Mouse (Mus musculus) 3134 (cell line): Measurements from ENCODE around the gene Aqp12.

ENCODE experiments used
- DNase-seq: peaks from one replicate; pipeline ENCODE4 v3.0.0-alpha.2; 2011; ENCODE audit warnings: low spot score; ENCODE audit not compliant: insufficient read length; ENCODE audit errors: extremely low read depth

Aqp12 gene

DNA sequence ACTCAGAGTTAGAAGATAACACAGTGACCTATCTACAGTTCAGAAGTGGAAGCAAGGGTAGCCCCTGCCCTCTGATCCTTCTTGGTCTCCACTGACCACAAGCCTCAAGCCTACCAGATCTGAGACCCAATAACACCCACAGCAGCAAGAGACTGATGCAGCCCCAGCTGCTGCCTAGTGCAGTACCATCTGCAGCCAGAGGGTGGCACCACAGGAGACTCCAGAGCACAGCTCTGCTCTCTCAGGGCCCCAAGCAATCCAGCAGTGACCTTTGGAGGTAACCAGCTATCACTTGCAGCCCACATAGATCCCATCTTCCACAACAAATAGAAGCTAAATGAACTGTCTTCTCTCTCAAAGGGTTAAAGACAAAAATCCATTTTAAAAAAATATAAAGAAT is 8.3 kb downstream of the Aqp12 start:
- no peak for DNase-seq

GRCm38 (mm10) chr1:93015136-93015535 is 9.0 kb downstream of the Aqp12 start:
- no peak for DNase-seq

DNA sequence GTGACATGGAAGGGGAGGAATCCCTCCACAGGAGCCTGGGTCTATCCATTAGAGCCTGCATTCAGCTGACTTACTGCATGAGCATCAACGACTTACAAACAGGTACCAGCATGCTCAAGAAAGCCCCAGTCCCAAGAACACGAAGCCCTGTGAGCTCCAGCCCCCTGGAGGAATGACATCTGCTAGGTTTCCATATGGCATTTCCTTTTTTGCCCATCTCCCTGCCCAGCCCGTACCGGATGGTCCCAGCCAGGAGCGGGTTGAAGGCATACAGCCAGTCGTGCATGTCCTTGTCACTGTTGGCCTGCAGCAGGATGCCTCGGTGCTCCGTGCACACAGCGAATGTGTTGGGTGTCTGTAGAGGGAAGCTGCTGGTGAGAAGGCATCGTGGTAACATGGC is 12.6 kb downstream of the Aqp12 start:
- DNase-seq, result no peak

GRCm38 (mm10) chr1:93020602-93021001 is 14.5 kb downstream of the Aqp12 start:
- DNase-seq, result no peak

DNA sequence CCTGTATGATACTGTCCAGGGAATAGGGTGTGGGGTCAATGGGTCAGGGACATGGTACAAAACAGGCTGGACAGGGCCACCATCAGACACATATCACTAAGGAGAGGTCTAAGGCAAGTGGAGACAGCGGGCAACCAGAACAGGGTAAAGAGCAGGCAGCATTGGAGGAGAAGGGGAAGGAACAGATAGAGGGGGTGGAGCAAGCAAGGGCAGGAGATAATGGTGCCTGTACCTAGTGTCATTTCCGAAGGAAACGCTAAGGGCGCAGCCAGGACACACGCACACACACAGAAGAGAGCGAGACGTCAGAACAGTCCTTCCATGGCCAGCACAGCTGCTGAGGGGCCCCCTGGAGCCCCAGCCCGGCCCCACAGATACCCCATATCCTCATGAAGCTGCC is 20.5 kb downstream of the Aqp12 start:
- no peak for DNase-seq

GRCm38 (mm10) chr1:93029387-93029786 is 23.3 kb downstream of the Aqp12 start:
- DNase-seq, result no peak

DNA sequence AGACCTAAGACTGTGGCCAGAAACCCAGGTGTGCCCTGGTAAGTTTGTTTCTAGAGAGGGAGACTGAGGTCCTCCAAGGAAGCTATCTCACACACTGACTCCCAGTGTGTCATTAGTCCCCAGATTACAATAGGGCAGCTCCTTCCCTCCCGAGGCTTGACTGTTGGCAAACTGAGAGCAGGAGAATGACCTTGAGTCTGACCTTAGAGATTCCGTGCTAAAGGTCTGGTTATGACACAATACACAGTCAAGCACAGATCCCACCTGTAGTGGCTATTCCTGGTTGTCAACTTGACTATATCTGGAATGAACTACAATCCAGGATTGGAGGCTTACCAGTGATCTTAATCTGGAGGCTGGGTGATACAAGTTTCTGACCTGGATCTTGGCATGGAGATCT is 23.9 kb downstream of the Aqp12 start:
- DNase-seq, result no peak

DNA sequence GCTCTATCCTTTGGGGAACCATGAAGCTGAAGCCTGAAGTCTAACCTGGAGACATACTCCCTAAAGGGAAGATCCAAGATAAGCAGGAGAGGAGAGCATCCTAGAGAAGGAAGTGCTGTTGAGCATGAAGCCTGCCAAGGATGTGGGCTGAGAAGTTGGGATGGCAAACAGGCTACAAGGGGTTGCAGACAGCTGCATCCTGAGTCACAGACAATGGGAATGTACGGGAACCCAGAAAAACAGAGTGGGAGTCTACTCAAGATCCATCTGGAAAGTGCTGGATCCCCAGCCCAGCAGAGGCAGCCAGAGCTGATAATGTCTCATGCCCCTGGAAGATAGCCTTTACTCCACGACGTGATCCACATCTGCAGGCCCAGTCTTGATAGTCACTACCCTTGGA is 25.1 kb downstream of the Aqp12 start:
- no peak for DNase-seq

GRCm38 (mm10) chr1:93033989-93034388 is 27.9 kb downstream of the Aqp12 start:
- DNase-seq, result no peak

DNA sequence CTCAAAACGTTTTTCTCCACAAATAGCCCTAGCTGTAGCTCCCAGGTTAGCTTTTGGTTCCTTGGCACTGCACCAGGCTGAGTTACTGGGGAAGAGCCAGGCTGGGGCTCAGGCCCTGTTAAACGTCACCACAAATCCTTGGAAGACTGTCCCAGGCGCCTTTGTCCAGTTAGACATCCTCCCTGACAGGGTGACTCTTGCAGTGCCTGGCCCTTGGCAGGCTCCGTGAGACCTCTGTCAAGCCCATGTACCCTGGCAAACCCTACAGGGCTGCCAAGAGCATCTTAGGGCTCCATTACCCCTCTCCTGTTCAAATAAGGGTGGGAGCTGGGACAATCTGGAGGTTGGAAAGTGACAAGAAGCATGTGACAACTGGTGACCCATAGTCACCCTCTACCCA is 29.8 kb downstream of the Aqp12 start:
- DNase-seq, result no peak

- DNase-seq, result no peak
These were observed 40.1 kb downstream of the Aqp12 start for GRCm38 (mm10) chr1:93046153-93046789.

GRCm38 (mm10) chr1:93050071-93050470 is 43.9 kb downstream of the Aqp12 start:
- no peak for DNase-seq

DNA sequence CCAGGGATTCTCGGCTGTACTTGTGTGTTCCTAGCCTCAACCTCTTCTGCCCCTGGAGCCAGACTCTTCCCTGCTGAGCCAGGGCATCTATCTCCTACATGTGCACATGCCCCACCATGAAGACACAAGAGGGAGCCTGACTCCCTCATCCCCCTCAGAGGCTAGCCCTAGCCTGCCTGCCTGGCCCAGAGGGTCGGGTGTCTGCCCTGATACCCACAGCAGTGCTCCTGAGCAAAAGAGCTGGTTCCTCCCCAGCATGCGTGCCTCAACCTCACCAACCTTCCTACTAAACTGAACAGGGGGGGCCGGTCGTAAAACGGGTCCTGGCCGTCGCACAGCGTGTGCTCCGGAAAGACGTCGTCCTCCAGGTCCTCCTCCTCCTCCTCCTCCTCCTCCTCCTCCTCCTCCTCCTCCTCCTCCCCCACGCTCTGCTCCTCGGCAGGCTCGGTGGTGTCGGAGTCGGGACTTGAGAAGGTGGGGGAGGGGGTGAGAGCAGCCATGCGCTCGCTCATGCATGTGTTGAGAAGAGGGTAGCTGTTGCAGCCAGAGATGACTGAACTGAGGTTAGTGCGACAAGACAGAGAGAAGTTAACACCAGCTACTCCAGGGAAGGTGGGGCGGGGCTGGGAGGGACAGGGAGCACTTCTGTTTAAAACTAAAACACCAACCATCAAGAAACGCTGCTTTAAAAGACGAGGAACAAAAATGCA is 45.1 kb downstream of the Aqp12 start:
- DNase-seq, result no peak
